Mouse (Mus musculus) neural tube, embryonic 14.5 days (tissue): ENCODE measurements around the gene Rhebl1. TPM values are rescaled to one million over a fixed set of nuclear protein-coding genes. Genes with fewer than 3 reads are reported as not detected.
A peak's percentile ranks its signal among the peaks of the same experiment; 100 is the strongest.
"Not testable (repeated sequence)": the region's sequence is repeated elsewhere in the genome, so short reads cannot be mapped to it uniquely, and the experiment has no call there.

Experiments used
- ATAC-seq: fragments of 200-750 bp; cut with Nextera tagmentation; 2 replicates; pipeline ENCODE4 v1.8.0; 2017; ENCODE audit warnings: low read depth, mild to moderate bottlenecking, moderate TSS enrichment, moderate library complexity
- H3K27ac ChIP-seq: fragments of 300-500 bp; sonication (generic); 2 replicates; pipeline ENCODE4 v1.5.1; 2014; ENCODE audit warnings: low read depth, mild to moderate bottlenecking, control low read depth, low read length, moderate library complexity, mixed read lengths
- H3K27me3 ChIP-seq: fragments of 300-500 bp; sonication (generic); 2 replicates; pipeline ENCODE4 v1.6.1; 2014; ENCODE audit warnings: low read length; ENCODE audit not compliant: control insufficient read depth, insufficient read depth
- H3K36me3 ChIP-seq: fragments of 300-500 bp; sonication (generic); 2 replicates; pipeline ENCODE4 v1.6.1; 2014; ENCODE audit warnings: low read length, mixed read lengths; ENCODE audit not compliant: control insufficient read depth, insufficient read depth
- H3K4me1 ChIP-seq: fragments of 300-500 bp; sonication (generic); 2 replicates; pipeline ENCODE4 v1.6.1; 2014; ENCODE audit warnings: low read length; ENCODE audit not compliant: control insufficient read depth, insufficient read depth
- H3K4me2 ChIP-seq: fragments of 300-500 bp; sonication (generic); 2 replicates; pipeline ENCODE4 v1.6.1; 2014; ENCODE audit warnings: mild to moderate bottlenecking, low read depth, low read length, control low read depth
- H3K4me3 ChIP-seq: fragments of 300-500 bp; sonication (generic); 2 replicates; pipeline ENCODE4 v1.5.1; 2014; ENCODE audit warnings: low read depth, low read length, control low read depth, mixed read lengths
- H3K9ac ChIP-seq: fragments of 300-500 bp; sonication (generic); replicated peaks from 2 replicates; pipeline ENCODE4 v1.6.1; 2014; ENCODE audit warnings: low read depth, mild to moderate bottlenecking, control low read depth, low read length, mixed read lengths
- H3K9me3 ChIP-seq: fragments of 300-500 bp; sonication (generic); 2 replicates; pipeline ENCODE4 v1.6.1; 2016; ENCODE audit warnings: low read length; ENCODE audit not compliant: control insufficient read depth
- WGBS: fragments of 180-500 bp; shearing (Covaris S2); extraction: QIAGEN DNeasy Blood & Tissue Kit; methylation state at CpG from one replicate; pipeline ENCODE4 v1.1.7; 2014; 5-methylcytosine and 5-hydroxymethylcytosine counted together
- polyA plus RNA-seq: library from polyadenylated mRNA; unstranded; fragments of >200 nt; fragmentation: Nextera tagmentation; extraction: Ambion mirVana; gene quantifications from 2 replicates; pipeline ENCODE4 v1.2.1, GENCODE M21; 2014

The Rhebl1 gene
- polyA plus RNA-seq: 19.9 and 21.3 TPM in 2 replicates

GRCm38 (mm10) chr15:98893940-98894745 lies at the start of gene Rhebl1:
Gene Rhebl1 (minus strand): TSS chr15:98894540.
- H3K27ac ChIP-seq: no peak within 1 kb of the TSS
- H3K9ac ChIP-seq: peak within 1 kb of the TSS; percentile 44
- H3K27me3 ChIP-seq: peaks cover 54% of the 10 kb centered on the region
- ATAC-seq: no peak
- peak within 1 kb of the TSS; percentile 41 for H3K4me3 ChIP-seq
- peak within 1 kb of the TSS; percentile 92 for H3K4me2 ChIP-seq
- under 1% methylated on average over 67 of the region's 77 CpGs for WGBS
- H3K36me3 ChIP-seq: no peaks in the 10 kb centered on the region
- no peaks in the 10 kb centered on the region for H3K9me3 ChIP-seq
- peaks cover 14% of the 10 kb centered on the region for H3K4me1 ChIP-seq

DNA sequence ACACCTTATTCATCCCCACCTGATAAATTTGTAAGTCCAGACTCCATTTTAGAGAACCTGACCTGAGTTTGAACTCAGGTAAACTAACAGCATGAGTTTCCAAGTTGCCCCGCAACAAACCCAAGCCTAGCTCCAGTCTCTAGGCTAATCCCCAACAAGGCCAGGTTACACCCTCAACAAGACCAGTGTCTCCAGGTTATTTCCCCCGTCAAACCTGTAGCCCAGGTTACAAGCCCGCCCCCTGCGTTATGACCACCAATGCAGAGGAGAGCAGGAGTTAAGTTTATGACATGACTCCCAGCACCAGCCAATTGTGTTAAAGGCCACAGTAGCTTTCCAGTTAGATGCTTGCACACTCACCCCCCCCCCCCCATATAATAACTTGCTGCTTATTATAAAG lies 48.8 kb upstream of the Rhebl1 start:
- Histone ChIP-seq H3K9me3 (no peaks in the 10 kb centered on the region), H3K27ac (no peak overlapping the region), H3K4me3 (no peak overlapping the region), H3K27me3 (no peaks in the 10 kb centered on the region), H3K36me3 (no peaks in the 10 kb centered on the region), H3K4me2 (no peak overlapping the region), H3K4me1 (no peaks in the 10 kb centered on the region), H3K9ac (no peak overlapping the region)
- 73% methylated on average over 4 of the region's 4 CpGs for WGBS
- ATAC-seq: no peak

DNA sequence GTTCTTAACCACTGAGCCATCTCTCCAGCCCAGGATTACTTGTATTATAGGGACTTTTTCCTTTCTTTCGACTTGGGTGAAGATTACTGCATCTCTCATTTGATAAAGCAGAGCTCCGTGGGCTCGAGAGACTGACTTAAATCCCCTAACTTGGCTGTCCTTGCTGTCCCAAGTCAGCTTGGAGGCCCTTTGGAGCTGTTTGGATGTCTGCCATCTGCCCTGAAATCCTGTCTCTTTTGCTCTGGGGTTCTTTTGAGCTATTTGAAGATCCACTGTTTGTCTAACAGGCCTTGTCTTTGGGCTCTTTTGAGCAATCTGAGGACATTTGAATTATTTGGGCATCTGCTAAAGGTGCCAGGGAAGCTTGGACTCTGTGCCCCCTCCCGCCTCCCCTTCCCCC lies 47.7 kb upstream of the Rhebl1 start:
- no peak overlapping the region for H3K9ac ChIP-seq
- no peaks in the 10 kb centered on the region for H3K36me3 ChIP-seq
- ATAC-seq: no peak
- no peaks in the 10 kb centered on the region for H3K27me3 ChIP-seq
- H3K9me3 ChIP-seq: no peaks in the 10 kb centered on the region
- 84% methylated on average over 4 of the region's 4 CpGs for WGBS
- no peak overlapping the region for H3K4me2 ChIP-seq
- no peaks in the 10 kb centered on the region for H3K4me1 ChIP-seq
- H3K27ac ChIP-seq: no peak overlapping the region
- H3K4me3 ChIP-seq: no peak overlapping the region

- WGBS: 84% methylated on average over 2 of the region's 2 CpGs
- Histone ChIP-seq H3K4me3 (no peak overlapping the region), H3K36me3 (no peaks in the 10 kb centered on the region), H3K9ac (no peak overlapping the region), H3K4me1 (no peaks in the 10 kb centered on the region), H3K27me3 (no peaks in the 10 kb centered on the region), H3K27ac (no peak overlapping the region), H3K9me3 (no peaks in the 10 kb centered on the region), H3K4me2 (no peak overlapping the region)
- ATAC-seq: no peak
These were observed 47.2 kb upstream of the Rhebl1 start for GRCm38 (mm10) chr15:98941539-98941938.

DNA sequence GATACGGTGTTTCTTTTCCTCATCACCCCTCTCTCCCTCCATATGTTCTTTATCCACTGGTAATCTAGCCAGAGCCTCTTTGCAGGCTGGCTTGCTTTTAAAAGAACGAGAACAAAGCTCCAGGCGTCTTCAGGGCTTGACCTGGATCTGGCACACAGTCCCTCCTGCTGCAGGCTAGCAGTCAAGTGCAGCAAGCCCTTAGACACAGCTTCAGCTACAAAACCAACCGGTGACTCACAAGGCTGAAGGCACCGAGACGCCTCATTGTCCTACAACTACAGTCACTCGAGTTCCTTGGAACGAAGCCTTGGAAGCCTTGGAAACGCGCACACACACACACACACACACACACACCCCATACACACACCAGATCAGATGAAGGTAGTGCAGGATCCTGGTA lies 46.5 kb upstream of the Rhebl1 start:
- Histone ChIP-seq H3K9me3 (no peaks in the 10 kb centered on the region), H3K4me2 (no peak overlapping the region), H3K4me3 (no peak overlapping the region), H3K9ac (no peak overlapping the region), H3K27ac (no peak overlapping the region), H3K36me3 (no peaks in the 10 kb centered on the region), H3K27me3 (no peaks in the 10 kb centered on the region), H3K4me1 (no peaks in the 10 kb centered on the region)
- ATAC-seq: no peak
- 61% methylated on average over 10 of the region's 10 CpGs for WGBS

GRCm38 (mm10) chr15:98934217-98934839 lies 40.0 kb upstream of the Rhebl1 start, which contains the start of gene Tuba1b:
Gene Tuba1b (minus strand): TSS chr15:98934565.
- peak; percentile 95 for ATAC-seq
- under 1% methylated on average over 35 of the region's 58 CpGs for WGBS

DNA sequence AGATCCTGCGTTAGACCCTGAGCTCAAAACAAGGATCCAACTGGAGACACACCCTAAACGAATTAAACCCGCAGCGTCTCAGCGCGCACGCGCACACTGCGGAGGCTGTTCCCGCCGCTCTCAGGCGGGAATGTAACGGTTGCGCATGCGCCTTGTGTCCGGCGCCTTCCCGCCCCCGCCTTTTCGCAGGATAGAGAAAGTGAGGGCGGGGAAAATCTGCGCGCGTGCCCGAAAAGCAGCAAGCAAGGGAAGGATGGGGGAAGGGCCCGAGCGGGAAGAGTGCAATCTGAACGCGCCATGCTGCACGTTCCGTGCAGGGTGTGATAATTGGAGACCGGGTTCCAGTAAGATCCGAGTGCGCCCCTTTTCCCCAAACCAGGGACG lies 39.5 kb upstream of the Rhebl1 start:
- H3K36me3 ChIP-seq: peaks cover 9% of the 10 kb centered on the region; the same call in 1 of the 2 replicates
- no peaks in the 10 kb centered on the region for H3K27me3 ChIP-seq
- WGBS: under 1% methylated on average over 35 of the region's 35 CpGs
- H3K9me3 ChIP-seq: no peaks in the 10 kb centered on the region
- H3K4me2 ChIP-seq: peak overlapping the region; percentile 97
- H3K27ac ChIP-seq: peak overlapping the region; percentile 94
- H3K4me3 ChIP-seq: peak overlapping the region; percentile 68
- peaks cover 20% of the 10 kb centered on the region for H3K4me1 ChIP-seq
- H3K9ac ChIP-seq: peak overlapping the region; percentile 69
- peak; percentile 85 for ATAC-seq

More at GRCm38 (mm10) chr15:98934217-98934839, 40.0 kb upstream of the Rhebl1 start, which contains the start of gene Tuba1b:
- H3K4me1 ChIP-seq: peaks cover 20% of the 10 kb centered on the region
- peaks cover 9% of the 10 kb centered on the region; the same call in 1 of the 2 replicates for H3K36me3 ChIP-seq
- peak within 1 kb of the TSS; percentile 94 for H3K27ac ChIP-seq
- H3K27me3 ChIP-seq: no peaks in the 10 kb centered on the region
- no peaks in the 10 kb centered on the region for H3K9me3 ChIP-seq
- peak within 1 kb of the TSS; percentile 68 for H3K4me3 ChIP-seq
- H3K9ac ChIP-seq: peak within 1 kb of the TSS; percentile 69
- H3K4me2 ChIP-seq: peak within 1 kb of the TSS; percentile 97

GRCm38 (mm10) chr15:98933004-98933671 lies 38.8 kb upstream of the Rhebl1 start:
- H3K9me3 ChIP-seq, H3K36me3 ChIP-seq, H3K27me3 ChIP-seq: not testable (repeated sequence)
- peak overlapping the region; percentile 68 for H3K4me3 ChIP-seq
- peak overlapping the region; percentile 97 for H3K4me2 ChIP-seq
- ATAC-seq: 0 out of 2 replicates have a peak, but pooled peaks have one; percentile 9
- peak overlapping the region; percentile 94; the same call in 1 of the 2 replicates for H3K27ac ChIP-seq
- peaks cover 20% of the 10 kb centered on the region for H3K4me1 ChIP-seq
- peak overlapping the region; percentile 69 for H3K9ac ChIP-seq
- 14% methylated on average over 8 of the region's 9 CpGs for WGBS
